Mouse (Mus musculus) hindbrain, embryonic 15.5 days (tissue): Measurements from ENCODE around the gene Cyb5d2. TPM values are rescaled to one million over a fixed set of nuclear protein-coding genes. Genes with fewer than 3 reads are reported as not detected.
"Not testable (repeated sequence)": the region's sequence is repeated elsewhere in the genome, so short reads cannot be mapped to it uniquely, and the experiment has no call there.

ENCODE experiments used
- ATAC-seq: fragments of 200-750 bp; cut with Nextera tagmentation; 2 replicates; pipeline ENCODE4 v1.8.0; 2017; ENCODE audit warnings: low read depth, moderate number of reproducible peaks, moderate TSS enrichment; ENCODE audit not compliant: low FRiP score
- H3K27ac ChIP-seq: fragments of 300-500 bp; sonication (generic); replicated peaks from 2 replicates; pipeline ENCODE4 v1.5.1; 2015; ENCODE audit warnings: mild to moderate bottlenecking, inconsistent platforms
- H3K27me3 ChIP-seq: fragments of 300-500 bp; sonication (generic); 2 replicates; pipeline ENCODE4 v1.6.1; 2015; ENCODE audit warnings: control low read depth, inconsistent platforms
- H3K36me3 ChIP-seq: fragments of 300-500 bp; sonication (generic); 2 replicates; pipeline ENCODE4 v1.6.1; 2015; ENCODE audit warnings: control low read depth, inconsistent platforms
- H3K4me1 ChIP-seq: fragments of 300-500 bp; sonication (generic); replicated peaks from 2 replicates; pipeline ENCODE4 v1.6.1; 2015; ENCODE audit warnings: control low read depth, inconsistent platforms
- H3K4me2 ChIP-seq: fragments of 300-500 bp; sonication (generic); 2 replicates; pipeline ENCODE4 v1.6.1; 2015; ENCODE audit warnings: moderate library complexity, mild to moderate bottlenecking, inconsistent platforms
- H3K4me3 ChIP-seq: fragments of 300-500 bp; sonication (generic); 2 replicates; pipeline ENCODE4 v1.5.1; 2015; ENCODE audit warnings: mild to moderate bottlenecking, inconsistent platforms
- H3K9ac ChIP-seq: fragments of 300-500 bp; sonication (generic); 2 replicates; pipeline ENCODE4 v1.6.1; 2015; ENCODE audit warnings: inconsistent platforms
- H3K9me3 ChIP-seq: fragments of 300-500 bp; sonication (generic); 2 replicates; pipeline ENCODE4 v1.6.1; 2016; ENCODE audit warnings: control low read depth, inconsistent platforms
- WGBS: fragments of 180-500 bp; shearing (Covaris S2); methylation state at CpG from one replicate; pipeline ENCODE4 v1.1.7; 2015; 5-methylcytosine and 5-hydroxymethylcytosine counted together
- polyA plus RNA-seq: library from polyadenylated mRNA; unstranded; fragments of >200 nt; fragmentation: Nextera tagmentation; extraction: Ambion mirVana; gene quantifications from 2 replicates; pipeline ENCODE4 v1.2.1, GENCODE M21; 2015

The Cyb5d2 gene
- polyA plus RNA-seq, 1 experiment from 2014 or later = 9.0 TPM

DNA sequence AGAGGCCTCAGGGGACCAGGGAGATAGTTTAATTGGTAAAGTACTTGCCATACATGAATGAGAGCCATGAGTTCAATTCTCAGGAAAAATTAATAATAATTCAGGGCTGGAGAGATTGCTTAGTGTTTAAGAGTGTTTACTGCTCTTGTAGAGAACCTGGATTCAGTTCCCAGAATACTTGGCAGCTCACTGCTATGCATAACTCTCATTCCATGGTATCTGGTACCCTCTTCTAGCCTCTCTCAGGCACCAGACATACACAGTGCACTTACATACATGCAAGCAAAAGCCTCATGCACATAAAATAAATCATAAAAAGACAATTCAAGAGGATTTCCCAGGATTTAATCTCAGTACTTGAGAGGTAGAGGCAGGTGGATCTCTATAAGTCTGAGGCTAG lies 8.6 kb upstream of the Cyb5d2 start:
- Histone ChIP-seq H3K4me3 (no peak overlapping the region), H3K27ac (no peak overlapping the region), H3K9me3 (no peaks in the 10 kb centered on the region), H3K27me3 (no peaks in the 10 kb centered on the region), H3K4me2 (no peak overlapping the region), H3K36me3 (no peaks in the 10 kb centered on the region), H3K9ac (no peak overlapping the region), H3K4me1 (no peaks in the 10 kb centered on the region)
- ATAC-seq = no peak

DNA sequence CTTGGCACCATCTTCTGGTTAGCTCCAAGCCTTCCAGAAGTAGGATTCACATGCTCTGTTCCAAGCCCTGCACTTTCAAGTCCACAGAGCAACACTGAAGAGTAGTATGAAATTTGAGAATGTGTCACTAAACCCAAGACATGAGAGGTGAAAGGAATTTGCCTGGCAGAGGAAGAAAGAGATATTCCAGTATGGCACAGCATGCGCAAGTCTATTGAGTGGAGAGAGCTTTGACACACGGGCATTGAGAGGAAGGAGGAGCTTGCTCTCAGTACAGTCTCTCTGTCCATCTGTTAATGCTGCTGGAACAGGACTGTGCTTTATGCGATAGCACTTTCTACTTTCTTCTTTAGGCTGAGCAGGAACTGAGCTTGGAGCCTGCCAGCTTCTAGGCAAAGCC lies 7.1 kb upstream of the Cyb5d2 start:
- no peaks in the 10 kb centered on the region for H3K27me3 ChIP-seq

DNA sequence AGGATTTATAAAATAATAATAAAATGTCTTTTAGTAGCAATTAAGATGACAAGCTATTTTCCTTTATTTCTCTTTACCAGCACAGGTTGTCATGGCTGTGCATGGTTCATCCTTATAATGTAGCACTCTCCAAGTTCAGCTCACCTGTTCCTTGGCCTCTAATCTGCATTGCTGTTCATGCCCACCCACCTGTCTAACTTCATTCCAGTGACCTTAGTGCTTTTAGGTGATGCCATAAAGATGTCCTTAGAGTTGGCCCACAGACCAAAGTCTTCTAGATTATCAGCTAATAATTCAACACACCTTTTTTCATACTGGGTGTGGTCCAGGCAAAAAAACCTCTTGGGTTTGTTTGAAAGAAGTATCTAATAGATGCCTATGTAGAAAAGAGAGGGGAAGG lies 5.2 kb upstream of the Cyb5d2 start:
- H3K9me3 ChIP-seq = no peaks in the 10 kb centered on the region
- H3K36me3 ChIP-seq = no peaks in the 10 kb centered on the region
- H3K9ac ChIP-seq = no peak overlapping the region
- peaks cover 23% of the 10 kb centered on the region for H3K4me1 ChIP-seq
- no peak for ATAC-seq
- no peak overlapping the region for H3K4me3 ChIP-seq
- no peak overlapping the region for H3K4me2 ChIP-seq
- H3K27ac ChIP-seq = no peak overlapping the region
- H3K27me3 ChIP-seq = no peaks in the 10 kb centered on the region

More for the DNA sequence above, 7.1 kb upstream of the Cyb5d2 start:
- no peak overlapping the region for H3K9ac ChIP-seq
- WGBS = 79% methylated on average over 3 of the region's 3 CpGs
- no peak overlapping the region for H3K4me2 ChIP-seq
- ATAC-seq = no peak
- no peaks in the 10 kb centered on the region for H3K36me3 ChIP-seq
- no peaks in the 10 kb centered on the region for H3K9me3 ChIP-seq
- H3K4me1 ChIP-seq = peaks cover 8% of the 10 kb centered on the region
- no peak overlapping the region for H3K27ac ChIP-seq
- H3K4me3 ChIP-seq = no peak overlapping the region

DNA sequence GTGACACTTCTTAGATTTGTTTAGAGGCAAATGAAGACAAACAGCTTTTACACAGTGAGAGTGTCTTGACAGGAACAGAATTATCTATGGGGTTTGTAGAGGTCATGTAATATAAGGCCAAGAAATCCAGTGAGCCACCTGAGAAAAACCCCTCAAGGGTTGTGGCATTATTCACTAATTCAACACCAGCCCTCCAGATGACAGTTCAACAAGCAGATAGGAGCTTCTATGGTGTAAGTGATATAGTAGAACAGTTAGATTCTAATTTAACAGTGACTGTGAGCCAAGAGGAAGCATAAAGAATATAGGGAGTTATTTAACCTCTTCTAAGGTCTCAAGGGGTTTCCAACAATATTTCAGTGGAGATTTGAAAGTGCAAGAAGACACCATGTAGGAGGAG lies 2.2 kb upstream of the Cyb5d2 start:
- Histone ChIP-seq H3K9me3 (no peaks in the 10 kb centered on the region), H3K4me2 (no peak overlapping the region), H3K4me1 (peaks cover 33% of the 10 kb centered on the region), H3K27ac (no peak overlapping the region), H3K36me3 (no peaks in the 10 kb centered on the region), H3K4me3 (no peak overlapping the region), H3K27me3 (no peaks in the 10 kb centered on the region), H3K9ac (0 out of 2 replicates have a peak overlapping the region, but pooled peaks have one; percentile 7)
- ATAC-seq = no peak

DNA sequence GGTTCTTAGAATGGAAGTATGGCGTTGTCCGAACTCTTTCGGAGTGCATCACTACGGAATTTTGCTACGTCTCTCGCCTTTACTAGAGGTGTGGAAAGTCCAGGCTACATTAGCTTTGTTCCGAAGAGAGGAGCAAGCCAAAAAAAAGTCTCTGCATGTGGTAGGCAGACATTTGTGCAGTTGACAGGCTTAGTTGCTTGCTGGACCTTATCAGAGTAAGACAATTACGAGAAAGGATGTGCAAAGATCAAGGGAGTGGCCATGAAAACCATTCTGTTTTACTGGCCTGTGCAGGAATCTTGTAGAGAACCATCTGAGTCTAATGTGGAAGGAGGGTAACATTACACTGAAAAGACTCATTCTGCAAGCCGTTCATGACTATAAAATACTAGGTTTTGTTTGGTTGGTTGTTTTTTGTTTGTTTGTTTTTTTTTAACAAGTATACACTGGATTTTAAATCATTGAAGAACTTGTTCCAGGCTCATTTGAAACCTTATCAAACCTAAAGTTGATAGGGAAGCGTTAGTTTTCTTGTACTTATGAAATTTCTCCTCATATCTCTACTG lies 914 bp upstream of the Cyb5d2 start:
- WGBS = 19% methylated on average over 10 of the region's 10 CpGs
- Histone ChIP-seq H3K9ac (peak overlapping the region; percentile 83), H3K27me3 (no peaks in the 10 kb centered on the region), H3K9me3 (no peaks in the 10 kb centered on the region), H3K27ac (no peak overlapping the region), H3K4me2 (peak overlapping the region; percentile 88), H3K4me3 (peak overlapping the region; percentile 78), H3K4me1 (peaks cover 33% of the 10 kb centered on the region), H3K36me3 (no peaks in the 10 kb centered on the region)
- no peak for ATAC-seq

DNA sequence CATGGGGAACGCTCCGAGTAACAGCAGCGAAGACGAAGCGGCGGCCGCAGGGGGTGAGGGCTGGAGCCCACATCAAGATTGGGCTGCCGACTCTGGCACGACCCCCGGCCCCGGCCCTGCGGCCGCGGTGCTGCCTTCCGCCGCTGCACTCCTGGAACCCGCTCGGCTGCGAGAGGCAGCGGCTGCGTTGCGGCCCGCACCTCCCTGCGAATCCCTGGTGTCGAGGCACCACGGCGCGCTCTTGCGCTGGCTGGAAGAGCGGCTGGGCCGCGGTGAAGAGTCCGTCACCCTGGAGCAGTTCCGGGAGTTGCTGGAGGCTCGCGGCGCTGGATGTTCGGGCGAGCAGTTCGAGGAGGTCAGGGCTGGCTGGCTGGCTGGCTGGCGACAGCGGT lies 350 bp upstream of the Cyb5d2 start:
- Histone ChIP-seq H3K27ac (peak overlapping the region; percentile 95), H3K4me2 (peak overlapping the region; percentile 88), H3K9me3 (no peaks in the 10 kb centered on the region), H3K4me3 (peak overlapping the region; percentile 78), H3K36me3 (no peaks in the 10 kb centered on the region), H3K27me3 (no peaks in the 10 kb centered on the region), H3K9ac (peak overlapping the region; percentile 83), H3K4me1 (peaks cover 33% of the 10 kb centered on the region)
- peak; percentile 81; the same call in 1 of the 2 replicates for ATAC-seq
- WGBS = under 1% methylated on average over 42 of the region's 42 CpGs

DNA sequence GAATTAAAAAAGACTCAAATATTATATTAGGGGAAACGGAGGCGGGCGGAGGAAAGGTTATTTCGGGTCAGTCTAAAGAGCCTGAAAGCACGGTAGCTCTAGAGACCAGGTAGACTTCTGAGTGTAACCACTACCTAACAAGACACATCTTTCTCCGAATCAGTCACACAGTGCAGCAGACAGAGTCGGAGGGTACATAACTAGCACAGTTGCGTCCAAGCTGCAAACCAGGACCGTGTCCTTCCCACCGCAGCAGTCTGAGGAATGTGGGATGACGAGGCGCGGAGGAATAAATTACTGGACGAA lies 840 bp downstream of the Cyb5d2 start:
- peak; percentile 46 for ATAC-seq
- Histone ChIP-seq H3K4me1 (peaks cover 33% of the 10 kb centered on the region), H3K4me2 (peak overlapping the region; percentile 88), H3K9me3 (no peaks in the 10 kb centered on the region), H3K27me3 (no peaks in the 10 kb centered on the region), H3K4me3 (peak overlapping the region; percentile 78), H3K36me3 (no peaks in the 10 kb centered on the region), H3K9ac (peak overlapping the region; percentile 83), H3K27ac (peak overlapping the region; percentile 95)
- 17% methylated on average over 14 of the region's 14 CpGs for WGBS

DNA sequence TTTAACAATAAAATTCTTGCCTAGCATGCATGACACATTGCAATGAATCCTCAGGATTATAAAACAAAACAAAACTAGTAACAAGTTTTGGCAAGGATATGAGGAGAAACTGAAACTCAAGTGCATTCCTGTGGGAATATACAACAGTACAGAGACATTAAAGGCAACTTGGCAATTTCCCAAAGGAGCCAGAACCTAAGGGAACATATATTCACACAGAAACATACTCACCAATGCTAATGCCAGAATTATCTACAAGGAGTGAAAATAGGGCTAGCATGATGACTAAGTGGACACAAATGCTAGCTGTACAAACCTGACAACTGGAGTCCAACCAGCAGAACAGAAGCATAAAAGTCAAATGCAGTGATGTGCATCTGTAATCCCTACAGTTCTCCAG lies 3.9 kb downstream of the Cyb5d2 start:
- ATAC-seq = no peak
- no peaks in the 10 kb centered on the region for H3K9me3 ChIP-seq
- H3K27me3 ChIP-seq = no peaks in the 10 kb centered on the region
- no peak overlapping the region for H3K4me2 ChIP-seq
- H3K4me1 ChIP-seq = peaks cover 15% of the 10 kb centered on the region
- H3K27ac ChIP-seq = no peak overlapping the region
- no peaks in the 10 kb centered on the region for H3K36me3 ChIP-seq
- H3K9ac ChIP-seq = no peak overlapping the region
- no peak overlapping the region for H3K4me3 ChIP-seq

DNA sequence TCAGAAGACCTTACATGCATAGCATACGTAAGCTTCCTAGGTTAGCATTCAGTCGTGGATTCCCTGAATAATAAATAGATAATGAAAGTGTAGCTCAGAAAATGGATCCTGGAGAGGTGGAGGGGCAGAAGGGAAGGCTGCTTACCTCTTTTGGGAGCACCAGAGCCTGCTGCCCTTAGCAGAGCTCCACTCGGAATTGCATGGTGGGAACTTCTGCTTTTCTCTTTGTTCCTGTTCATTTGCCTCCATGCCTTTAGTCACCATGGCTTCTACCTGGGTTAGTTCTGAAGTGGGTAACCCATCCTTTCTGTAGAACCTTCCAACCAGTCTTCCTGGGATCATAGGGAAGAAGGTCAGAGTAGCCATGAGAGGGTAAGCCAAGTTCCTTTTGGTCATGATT lies 13.4 kb downstream of the Cyb5d2 start:
- no peak overlapping the region for H3K27ac ChIP-seq
- H3K4me3 ChIP-seq = no peak overlapping the region
- no peak overlapping the region for H3K4me2 ChIP-seq
- no peaks in the 10 kb centered on the region for H3K36me3 ChIP-seq
- H3K9ac ChIP-seq = no peak overlapping the region
- no peaks in the 10 kb centered on the region for H3K9me3 ChIP-seq
- no peak for ATAC-seq
- 84% methylated on average over 3 of the region's 3 CpGs for WGBS
- no peaks in the 10 kb centered on the region for H3K27me3 ChIP-seq
- H3K4me1 ChIP-seq = no peaks in the 10 kb centered on the region

DNA sequence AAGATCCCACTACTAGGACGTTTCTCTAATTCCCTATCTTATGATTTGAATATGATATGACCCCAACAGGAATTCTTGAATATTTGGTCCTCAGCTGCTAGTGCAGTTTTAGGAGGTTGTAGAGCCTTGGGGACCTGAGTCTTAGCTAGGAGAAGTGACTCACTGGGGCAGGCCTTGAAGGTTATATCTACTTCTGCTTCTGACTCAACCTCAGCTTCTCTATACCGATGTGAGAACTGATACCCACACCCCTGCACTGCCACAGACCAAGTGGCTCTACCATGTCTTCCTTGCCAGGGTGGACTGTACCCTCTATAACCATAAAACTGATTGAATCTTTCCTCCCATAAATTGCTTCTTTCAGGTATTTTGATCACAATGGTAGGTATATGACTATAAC lies 13.8 kb downstream of the Cyb5d2 start:
- 76% methylated on average over 2 of the region's 2 CpGs for WGBS

DNA sequence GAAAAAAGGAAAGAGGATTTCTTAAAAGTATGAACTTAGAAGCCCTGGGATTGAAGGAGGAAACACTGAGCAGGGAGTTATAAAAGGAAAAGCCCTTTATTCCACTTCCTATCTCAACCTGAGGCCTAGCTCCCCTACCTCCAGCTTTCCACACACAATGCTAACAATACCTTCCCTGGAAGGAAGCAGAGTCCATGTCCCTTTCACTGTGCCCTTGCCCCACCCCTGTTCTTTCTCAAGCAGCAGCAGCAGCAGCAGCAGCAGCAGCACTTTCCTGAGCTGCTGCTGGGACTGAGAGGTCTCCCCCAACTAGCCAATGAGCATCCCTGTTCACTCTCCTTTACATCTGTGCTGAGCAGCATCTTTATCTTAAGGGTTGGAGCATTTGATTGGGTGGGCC lies 17.0 kb downstream of the Cyb5d2 start:
- ATAC-seq = no peak
- Histone ChIP-seq H3K27me3 (no peaks in the 10 kb centered on the region), H3K9me3 (no peaks in the 10 kb centered on the region), H3K4me3 (no peak overlapping the region), H3K4me1 (no peaks in the 10 kb centered on the region), H3K9ac (no peak overlapping the region), H3K36me3 (no peaks in the 10 kb centered on the region), H3K4me2 (no peak overlapping the region), H3K27ac (no peak overlapping the region)

More for the DNA sequence above, 13.8 kb downstream of the Cyb5d2 start:
- Histone ChIP-seq H3K4me3 (no peak overlapping the region), H3K27me3 (no peaks in the 10 kb centered on the region), H3K9ac (no peak overlapping the region), H3K4me2 (no peak overlapping the region), H3K27ac (no peak overlapping the region), H3K9me3 (no peaks in the 10 kb centered on the region), H3K36me3 (no peaks in the 10 kb centered on the region), H3K4me1 (no peaks in the 10 kb centered on the region)
- ATAC-seq = no peak

DNA sequence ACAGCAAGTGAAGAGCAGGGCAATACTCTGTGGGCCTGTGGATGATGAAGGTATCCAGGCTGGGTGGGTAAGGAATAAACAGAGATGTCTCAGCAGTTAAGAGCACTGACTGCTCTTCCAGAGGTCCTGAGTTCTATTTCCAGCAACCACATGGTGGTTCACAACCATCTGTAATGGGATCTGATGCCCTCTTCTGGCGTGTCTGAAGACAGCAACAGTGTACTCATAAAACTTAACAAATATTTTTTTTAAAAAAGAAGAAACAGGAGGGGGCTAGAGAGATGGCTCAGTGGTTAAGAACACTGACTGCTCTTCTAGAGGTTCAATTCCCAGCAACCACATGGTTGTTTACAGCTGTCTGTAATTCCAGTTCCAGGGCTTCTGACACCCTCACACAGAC lies 23.3 kb downstream of the Cyb5d2 start:
- H3K27ac ChIP-seq, ATAC-seq, H3K4me3 ChIP-seq, H3K4me1 ChIP-seq, H3K9me3 ChIP-seq, H3K4me2 ChIP-seq, H3K9ac ChIP-seq, H3K27me3 ChIP-seq: not testable (repeated sequence)
- 21% methylated on average over 1 of the region's 1 CpGs for WGBS
- H3K36me3 ChIP-seq = peaks cover 15% of the 10 kb centered on the region

DNA sequence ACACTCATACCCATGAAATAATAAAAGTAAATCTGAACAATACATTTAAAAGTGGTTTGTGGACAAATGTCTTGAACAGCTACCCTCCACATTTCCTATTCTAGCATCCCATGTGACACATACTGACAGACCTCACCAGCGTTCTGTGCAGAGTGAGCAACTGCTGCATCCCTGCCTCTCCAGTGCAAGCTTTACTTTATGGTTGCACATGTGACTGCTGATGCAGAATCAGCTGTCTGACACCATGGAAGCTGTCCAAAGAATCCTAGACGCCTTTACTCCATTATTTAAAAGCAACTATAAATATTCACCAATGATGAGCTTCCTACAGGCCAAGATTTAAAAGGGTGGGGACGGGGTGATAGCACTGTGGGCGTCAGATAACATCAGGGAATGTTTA lies 24.5 kb downstream of the Cyb5d2 start:
- Histone ChIP-seq H3K4me2 (no peak overlapping the region), H3K27ac (no peak overlapping the region), H3K27me3 (no peaks in the 10 kb centered on the region), H3K9me3 (no peaks in the 10 kb centered on the region), H3K9ac (no peak overlapping the region), H3K4me1 (no peaks in the 10 kb centered on the region), H3K4me3 (no peak overlapping the region), H3K36me3 (peaks cover 21% of the 10 kb centered on the region)
- ATAC-seq = no peak
- 83% methylated on average over 4 of the region's 4 CpGs for WGBS
